Mouse (Mus musculus) ES-Bruce4 (cell line): ENCODE results near the gene Tnnc2.

Experiments used
- EP300 ChIP-seq: IDR thresholded peaks from 2 replicates; pipeline ENCODE4 v1.6.1; 2011; ENCODE audit warnings: low read depth, low read length; ENCODE audit not compliant: insufficient read depth
- POLR2A ChIP-seq: IDR thresholded peaks from one replicate; pipeline ENCODE4 v1.8.1; 2011; ENCODE audit warnings: low read length; ENCODE audit not compliant: insufficient read depth

DNA sequence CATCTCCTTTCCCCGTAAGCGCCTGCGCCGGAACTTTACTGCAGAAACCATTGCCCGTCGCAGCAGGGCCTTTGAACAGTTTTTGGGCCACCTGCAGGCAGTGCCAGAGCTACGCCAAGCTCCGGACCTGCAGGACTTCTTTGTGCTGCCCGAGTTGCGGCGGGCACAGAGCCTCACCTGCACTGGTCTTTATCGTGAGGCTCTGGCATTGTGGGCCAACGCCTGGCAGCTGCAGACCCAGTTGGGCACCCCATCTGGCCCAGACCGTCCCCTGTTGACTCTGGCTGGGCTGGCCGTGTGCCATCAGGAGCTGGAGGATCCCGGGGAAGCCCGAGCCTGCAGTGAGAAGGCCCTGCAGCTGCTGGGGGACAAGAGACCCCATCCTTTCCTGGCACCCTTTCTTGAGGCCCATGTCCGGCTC is 12.1 kb upstream of the Tnnc2 start:
- TF ChIP-seq EP300 (no peak), POLR2A (no peak)
